9 mouse cellular contexts compared by ENCODE assay signal in genomic region chr8:86438133-86438982, GRCm38 (mm10).
DNase-seq lines count a peak whose midpoint lies in the region; ATAC-seq and TF ChIP-seq lines count a peak whose summit lies in the region.
"Had no signal": no experiment of that assay in that cellular context is flagged by ENCODE, and none has a peak within 500 bp of the region (broad histone marks: within the 10 kb centered on the region; RNA-seq: fewer than 3 reads in every experiment).

No protein-coding gene starts in this region.

- no peak overlapping the region for H3K9ac ChIP-seq in forebrain, embryonic 15.5 days (replicated peaks)
- H3K9ac ChIP-seq in midbrain, postnatal 0 days (replicated peaks; ENCODE audit: low read length, poor library complexity, severe bottlenecking), result 0 out of 2 replicates have a peak overlapping the region, but pooled peaks have one; percentile 33

- no peak for TF ChIP-seq CTCF in brain, embryonic 14.5 days (IDR thresholded peaks at IDR 0.05; ENCODE audit: borderline replicate concordance, extremely low read depth, insufficient read depth, insufficient read length)
- no peak for TF ChIP-seq CTCF in midbrain, postnatal 0 days (IDR thresholded peaks at IDR 0.05)
- no peak for TF ChIP-seq CTCF in lung, adult 2 months (IDR thresholded peaks at IDR 0.05; ENCODE audit: insufficient read depth, low read length)

- H3K4me2 ChIP-seq in forebrain, embryonic 15.5 days (replicated peaks), result no peak overlapping the region
- H3K4me2 ChIP-seq in midbrain, postnatal 0 days (ENCODE audit: low read depth, low read length, poor library complexity, severe bottlenecking), result no peak overlapping the region

- peak; percentile 99 for ATAC-seq in forebrain, embryonic 15.5 days (replicated peaks)
- peak; percentile 98 for ATAC-seq in midbrain, postnatal 0 days (ENCODE audit: low FRiP score)

- no peaks in the 10 kb centered on the region for H3K9me3 ChIP-seq in forebrain, embryonic 15.5 days
- no peaks in the 10 kb centered on the region for H3K9me3 ChIP-seq in midbrain, postnatal 0 days (ENCODE audit: low read length)

- peaks cover 30% of the 10 kb centered on the region for H3K4me1 ChIP-seq in forebrain, embryonic 15.5 days
- peaks cover 15% of the 10 kb centered on the region for H3K4me1 ChIP-seq in midbrain, postnatal 0 days (ENCODE audit: insufficient read depth, low read length)
- H3K4me1 ChIP-seq in lung, adult 2 months (ENCODE audit: control insufficient read depth, insufficient read depth, low read length), result no peaks in the 10 kb centered on the region

- H3K27ac ChIP-seq in forebrain, embryonic 15.5 days (replicated peaks), result peak overlapping the region; percentile 92
- peak overlapping the region; percentile 91 for H3K27ac ChIP-seq in midbrain, postnatal 0 days (ENCODE audit: low read depth, low read length)
- H3K27ac ChIP-seq: gastrocnemius, adult 2 months had no signal

- H3K27me3 ChIP-seq in forebrain, embryonic 15.5 days, result no peaks in the 10 kb centered on the region
- no peaks in the 10 kb centered on the region for H3K27me3 ChIP-seq in midbrain, postnatal 0 days (ENCODE audit: insufficient read depth, low read length)

- DNase-seq in brain, embryonic 14.5 days (ENCODE audit: low read depth), result peak; percentile 98
- DNase-seq in layer of hippocampus, adult 9-11 months, result peak; percentile 87
- DNase-seq in midbrain, postnatal 0 days (ENCODE audit: low spot score), result peak; percentile 97
- no peak for DNase-seq in adrenal gland, postnatal 25 days
- no peak for DNase-seq in lung, adult 2 months
- no peak for DNase-seq in kidney, adult 18-20 months
- no peak for DNase-seq in urinary bladder, postnatal 36 days (ENCODE audit: low spot score in 2 of 2)
- DNase-seq: gastrocnemius, adult 2 months had no signal

- no peak overlapping the region for H3K4me3 ChIP-seq in forebrain, embryonic 15.5 days
- H3K4me3 ChIP-seq in midbrain, postnatal 0 days (ENCODE audit: low read depth, low read length), result no peak overlapping the region
- H3K4me3 ChIP-seq in lung, adult 2 months (replicated peaks; ENCODE audit: extremely low read depth, low read depth, low read length), result no peak overlapping the region
- H3K4me3 ChIP-seq: gastrocnemius, adult 2 months had no signal

- no peaks in the 10 kb centered on the region for H3K36me3 ChIP-seq in forebrain, embryonic 15.5 days
- H3K36me3 ChIP-seq in midbrain, postnatal 0 days (ENCODE audit: insufficient read depth, low read length), result no peaks in the 10 kb centered on the region

- TF ChIP-seq POLR2A in brain, embryonic 14.5 days (IDR thresholded peaks at IDR 0.05; ENCODE audit: borderline replicate concordance, extremely low read depth, insufficient read depth, insufficient read length, poor library complexity, severe bottlenecking), result no peak
- TF ChIP-seq POLR2A in lung, adult 2 months (IDR thresholded peaks at IDR 0.05; ENCODE audit: borderline replicate concordance, extremely low read depth, low read depth, low read length), result no peak

- WGBS in forebrain, embryonic 15.5 days, result 38% methylated on average over 5 of the region's 5 CpGs
- WGBS in midbrain, postnatal 0 days, result 31% methylated on average over 5 of the region's 5 CpGs
- 65% methylated on average over 5 of the region's 5 CpGs for WGBS in lung, adult 2 months

Comparison
In these comparisons a context has a peak if more than half of its experiments do, and no peak if none do; other contexts are left out.
1. DNase-seq: peak in brain, embryonic 14.5 days (single experiment), layer of hippocampus, adult 9-11 months (single experiment) and midbrain, postnatal 0 days (single experiment); none in adrenal gland, postnatal 25 days (single experiment), lung, adult 2 months (single experiment), kidney, adult 18-20 months (single experiment) and urinary bladder, postnatal 36 days (0 of 2).